ENCODE assay signal across 28 mouse cellular contexts in genomic region chr4:143197845-143198356, GRCm38 (mm10). TPM values are rescaled to one million over a fixed set of nuclear protein-coding genes. Genes with fewer than 3 reads are reported as not detected.
DNase-seq lines count a peak whose midpoint lies in the region; ATAC-seq and TF ChIP-seq lines count a peak whose summit lies in the region.
"Had no signal": no experiment of that assay in that cellular context is flagged by ENCODE, and none has a peak within 500 bp of the region (broad histone marks: within the 10 kb centered on the region; RNA-seq: fewer than 3 reads in every experiment).

No protein-coding gene starts in this region.

- no peaks in the 10 kb centered on the region for H3K9me3 ChIP-seq in forebrain, embryonic 12.5 days
- H3K9me3 ChIP-seq: embryonic facial prominence, embryonic 13.5 days; heart, embryonic 12.5 days; kidney, embryonic 15.5 days; limb, embryonic 12.5 days had no signal

- WGBS in forebrain, embryonic 12.5 days = 95% methylated on average over 5 of the region's 5 CpGs

- TF ChIP-seq POLR2A in myocyte (IDR thresholded peaks at IDR 0.05; ENCODE audit: insufficient read length, low read depth) = no peak

- peak; percentile 14 for DNase-seq in thymus, postnatal 25 days
- DNase-seq in thymus, postnatal 14 days = no peak
- DNase-seq in T-cell, adult 2 months (ENCODE audit: low spot score) = peak; percentile 16
- peak; percentile 41 for DNase-seq in induced T-regulatory cell, adult 2 months (ENCODE audit: low read depth)
- no peak for DNase-seq in urinary bladder, postnatal 25 days (ENCODE audit: low spot score)
- DNase-seq in left cerebral cortex, adult 18-20 months (ENCODE audit: low spot score in 2 of 2) = no peak
- DNase-seq: adrenal gland, postnatal 25 days; cerebellum, adult 11-12 months; cerebellum, adult 9-11 months; gastrocnemius, postnatal 36 days; heart, adult 18-20 months; heart, postnatal 4 days; kidney, adult 18-20 months; kidney, postnatal 25 days; liver, postnatal 0 days; lung, postnatal 36 days; midbrain, embryonic 14.5 days; spleen, adult 18-20 months had no signal

- H3K79me2 ChIP-seq in myocyte (ENCODE audit: control insufficient read depth, insufficient read depth) = peaks cover 31% of the 10 kb centered on the region

- no peak overlapping the region for H3K4me2 ChIP-seq in myocyte (ENCODE audit: low read depth)
- no peak overlapping the region for H3K4me2 ChIP-seq in forebrain, embryonic 12.5 days
- H3K4me2 ChIP-seq: embryonic facial prominence, embryonic 13.5 days; heart, embryonic 12.5 days; kidney, embryonic 15.5 days; limb, embryonic 12.5 days had no signal

- H3K9ac ChIP-seq in forebrain, embryonic 12.5 days = no peak overlapping the region
- H3K9ac ChIP-seq: embryonic facial prominence, embryonic 13.5 days; heart, embryonic 12.5 days; kidney, embryonic 15.5 days; limb, embryonic 12.5 days; liver, postnatal 0 days had no signal

- no peak overlapping the region for H3K27ac ChIP-seq in forebrain, embryonic 12.5 days
- H3K27ac ChIP-seq: embryonic facial prominence, embryonic 13.5 days; hindbrain, postnatal 0 days; kidney, embryonic 15.5 days; left cerebral cortex, adult 2 months; limb, embryonic 12.5 days had no signal

- H3K36me3 ChIP-seq in myocyte (ENCODE audit: control insufficient read depth, insufficient read depth) = no peaks in the 10 kb centered on the region
- no peaks in the 10 kb centered on the region for H3K36me3 ChIP-seq in forebrain, embryonic 12.5 days (replicated peaks)
- H3K36me3 ChIP-seq: embryonic facial prominence, embryonic 13.5 days; heart, embryonic 12.5 days; kidney, embryonic 15.5 days; limb, embryonic 12.5 days had no signal

- no peak overlapping the region for H3ac ChIP-seq in myocyte (ENCODE audit: control insufficient read depth, insufficient read length)

- no peaks in the 10 kb centered on the region for H3K27me3 ChIP-seq in myocyte (ENCODE audit: control insufficient read depth, insufficient read depth, insufficient read length)
- no peaks in the 10 kb centered on the region for H3K27me3 ChIP-seq in forebrain, embryonic 12.5 days
- H3K27me3 ChIP-seq: embryonic facial prominence, embryonic 13.5 days; heart, embryonic 12.5 days; kidney, embryonic 15.5 days; limb, embryonic 12.5 days; Patski had no signal

- no peaks in the 10 kb centered on the region for H3K4me1 ChIP-seq in forebrain, embryonic 12.5 days
- H3K4me1 ChIP-seq: kidney, embryonic 15.5 days had no signal

- no peak for ATAC-seq in forebrain, embryonic 12.5 days (ENCODE audit: low FRiP score)
- ATAC-seq: hindbrain, postnatal 0 days; liver, postnatal 0 days; Patski had no signal

- no peak overlapping the region for H3K4me3 ChIP-seq in myocyte
- H3K4me3 ChIP-seq in forebrain, embryonic 12.5 days (replicated peaks) = no peak overlapping the region
- H3K4me3 ChIP-seq: embryonic facial prominence, embryonic 13.5 days; erythroblast, embryonic 14.5 days; heart, embryonic 12.5 days; kidney, embryonic 15.5 days; left cerebral cortex, adult 2 months; limb, embryonic 12.5 days had no signal

TF ChIP-seq in myocyte, 11 proteins besides CTCF, POLR2A, EP300 and RAD21:
- TF ChIP-seq E2F4 (IDR thresholded peaks at IDR 0.05; ENCODE audit: insufficient read depth) = no peak
- no peak for TF ChIP-seq REST (IDR thresholded peaks at IDR 0.05; ENCODE audit: insufficient read depth, insufficient read length)
- TF ChIP-seq MYOG (IDR thresholded peaks at IDR 0.05; ENCODE audit: control insufficient read depth in 1 of 3, insufficient read depth in 1 of 3, insufficient read length in 2 of 3, low read depth in 2 of 3) = no peak
- TF ChIP-seq USF1 (IDR thresholded peaks at IDR 0.05; ENCODE audit: low read depth) = peak; percentile 43
- TF ChIP-seq SRF (IDR thresholded peaks at IDR 0.05; ENCODE audit: control insufficient read depth, insufficient read length, low read depth) = no peak
- no peak for TF ChIP-seq POLR2AphosphoS2 (IDR thresholded peaks at IDR 0.05; ENCODE audit: insufficient read length, low read depth)
- no peak for TF ChIP-seq MAX (IDR thresholded peaks at IDR 0.05; ENCODE audit: low read depth)

RNA-seq across cellular contexts. Expression of gene Prdm2, which starts 14.9 kb away (rescaled TPM):
- polyA plus RNA-seq in myocyte (2012; fragmentation: generic; extraction: Trizol) = 14.5 TPM
- 10 to 100 TPM; 44.1 to 45.1 TPM for total RNA-seq in left cerebral cortex, adult 18-20 months (2021)
- polyA plus RNA-seq in forebrain, embryonic 12.5 days (2016; fragmentation: Nextera tagmentation; extraction: Ambion mirVana) = 17.0 and 18.8 TPM in 2 replicates

Comparison
In these comparisons a context has a peak if more than half of its experiments do, and no peak if none do; other contexts are left out.
1. DNase-seq: peak in thymus, postnatal 25 days (single experiment), T-cell, adult 2 months (single experiment) and induced T-regulatory cell, adult 2 months (single experiment); none in thymus, postnatal 14 days (single experiment), urinary bladder, postnatal 25 days (single experiment) and left cerebral cortex, adult 18-20 months (0 of 2).